Mouse (Mus musculus) cerebellum, adult 2 months (tissue): ENCODE data around the gene Chrng. TPM values are rescaled to one million over a fixed set of nuclear protein-coding genes. Genes with fewer than 3 reads are reported as not detected.

Experiments
- DNase-seq, 2 experiments: peaks; one replicate each; pipeline ENCODE4 v3.0.0; 2021
- H3K27ac ChIP-seq: fragments of 200-500 bp; 2 replicates; pipeline ENCODE4 v1.5.1; 2012; ENCODE audit warnings: low read length, control low read depth, inconsistent platforms; ENCODE audit not compliant: insufficient read depth
- H3K27me3 ChIP-seq: fragments of 200-500 bp; 2 replicates; pipeline ENCODE4 v1.6.1; 2012; ENCODE audit warnings: inconsistent platforms, mild to moderate bottlenecking, low read length, moderate library complexity; ENCODE audit not compliant: control insufficient read depth, insufficient read depth
- H3K4me1 ChIP-seq: fragments of 200-500 bp; 2 replicates; pipeline ENCODE4 v1.6.1; 2011; ENCODE audit warnings: low read length; ENCODE audit not compliant: control insufficient read depth, insufficient read depth
- H3K4me3 ChIP-seq: fragments of 200-500 bp; replicated peaks from 2 replicates; pipeline ENCODE3; 2011; ENCODE audit warnings: mild to moderate bottlenecking, low read depth, low read length, control low read depth; ENCODE audit not compliant: insufficient read depth
- CTCF ChIP-seq: fragments of 200-500 bp; IDR thresholded peaks from 2 replicates; pipeline ENCODE4 v1.5.1; 2011; ENCODE audit warnings: low read depth, mild to moderate bottlenecking, control low read depth, low read length, moderate library complexity, borderline replicate concordance; ENCODE audit not compliant: insufficient read depth
- POLR2A ChIP-seq: fragments of 200-500 bp; IDR thresholded peaks from 2 replicates; pipeline ENCODE4 v1.6.1; 2011; ENCODE audit warnings: low read length, control low read depth, borderline replicate concordance; ENCODE audit not compliant: insufficient read depth
- WGBS: fragments of 180-500 bp; shearing (Covaris S2); methylation state at CpG from one replicate; pipeline ENCODE4 v1.1.7; 2018; 5-methylcytosine and 5-hydroxymethylcytosine counted together
- polyA plus RNA-seq: library from polyadenylated mRNA; depleted of rRNA; stranded (reverse); fragments of >200 nt; gene quantifications from 2 replicates; pipeline ENCODE4 v1.2.3, GENCODE M21; 2012

The Chrng gene
- polyA plus RNA-seq, 1 experiment, result not detected

- 35% methylated on average over 3 of the region's 3 CpGs for WGBS
- H3K4me1 ChIP-seq, result no peaks in the 10 kb centered on the region; the same call in 1 of the 2 replicates
- peak in 1 of 2 experiments; percentile 23 for DNase-seq
- H3K27me3 ChIP-seq, result no peaks in the 10 kb centered on the region
- no peak overlapping the region for H3K4me3 ChIP-seq
- H3K27ac ChIP-seq, result no peak overlapping the region
- TF ChIP-seq CTCF, result peak; percentile 61
- no peak for TF ChIP-seq POLR2A
These were observed 13.5 kb downstream of the Chrng start for GRCm38 (mm10) chr1:87217938-87218337.

DNA sequence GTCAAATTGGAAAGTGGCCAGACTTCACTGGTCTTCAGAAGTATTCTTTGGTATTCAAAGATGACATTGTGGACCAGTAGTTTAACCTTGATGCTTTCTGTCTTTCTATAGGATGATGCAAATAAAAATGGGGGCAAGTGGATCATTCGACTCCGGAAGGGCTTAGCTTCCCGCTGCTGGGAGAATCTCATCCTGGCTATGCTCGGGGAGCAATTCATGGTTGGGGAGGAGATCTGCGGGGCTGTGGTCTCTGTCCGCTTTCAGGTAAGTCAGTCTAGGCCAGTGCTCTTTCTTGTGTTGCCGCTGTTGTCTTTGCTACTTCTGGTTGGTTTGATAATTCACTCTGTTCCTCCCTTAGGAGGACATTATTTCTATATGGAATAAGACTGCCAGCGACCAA, 21.3 kb downstream of the Chrng start:
- no peaks in the 10 kb centered on the region for H3K27me3 ChIP-seq
- TF ChIP-seq CTCF, result no peak
- no peak for TF ChIP-seq POLR2A
- no peak for DNase-seq
- H3K4me1 ChIP-seq, result peaks cover 20% of the 10 kb centered on the region
- no peak overlapping the region for H3K4me3 ChIP-seq
- no peak overlapping the region for H3K27ac ChIP-seq
- 94% methylated on average over 8 of the region's 8 CpGs for WGBS

GRCm38 (mm10) chr1:87226409-87227159, 22.1 kb downstream of the Chrng start:
- no peaks in the 10 kb centered on the region for H3K27me3 ChIP-seq
- 100% methylated on average over 1 of the region's 1 CpGs for WGBS
- DNase-seq, result peak; percentile 34 to 45
- H3K4me1 ChIP-seq, result peaks cover 20% of the 10 kb centered on the region
- H3K4me3 ChIP-seq, result no peak overlapping the region
- TF ChIP-seq CTCF (no peak), POLR2A (no peak)
- no peak overlapping the region for H3K27ac ChIP-seq

DNA sequence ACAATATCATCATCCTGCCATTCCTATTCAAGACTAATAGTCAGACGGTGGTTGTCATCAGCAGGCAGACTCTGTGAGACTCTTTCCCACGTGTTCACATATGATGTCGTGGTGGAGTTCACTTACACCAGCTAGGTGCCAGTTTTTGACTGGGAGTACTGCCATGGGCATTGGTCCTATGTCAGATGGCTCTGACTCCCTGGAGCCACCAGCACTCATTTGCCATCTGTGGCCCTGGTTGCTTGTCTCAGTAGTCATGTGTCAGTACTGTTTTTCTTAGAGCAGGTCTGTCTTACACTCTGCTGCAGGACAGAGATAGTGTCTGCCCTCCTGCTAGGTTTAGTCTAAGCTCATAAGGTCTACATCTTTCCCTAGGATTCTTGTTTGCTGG, 22.7 kb downstream of the Chrng start:
- WGBS, result 15% methylated on average over 3 of the region's 3 CpGs
- Histone ChIP-seq H3K4me1 (peaks cover 20% of the 10 kb centered on the region), H3K27ac (peak overlapping the region; percentile 44; the same call in 1 of the 2 replicates), H3K27me3 (no peaks in the 10 kb centered on the region), H3K4me3 (no peak overlapping the region)
- no peak for TF ChIP-seq POLR2A
- TF ChIP-seq CTCF, result no peak
- peak; percentile 88 to 95 for DNase-seq

DNA sequence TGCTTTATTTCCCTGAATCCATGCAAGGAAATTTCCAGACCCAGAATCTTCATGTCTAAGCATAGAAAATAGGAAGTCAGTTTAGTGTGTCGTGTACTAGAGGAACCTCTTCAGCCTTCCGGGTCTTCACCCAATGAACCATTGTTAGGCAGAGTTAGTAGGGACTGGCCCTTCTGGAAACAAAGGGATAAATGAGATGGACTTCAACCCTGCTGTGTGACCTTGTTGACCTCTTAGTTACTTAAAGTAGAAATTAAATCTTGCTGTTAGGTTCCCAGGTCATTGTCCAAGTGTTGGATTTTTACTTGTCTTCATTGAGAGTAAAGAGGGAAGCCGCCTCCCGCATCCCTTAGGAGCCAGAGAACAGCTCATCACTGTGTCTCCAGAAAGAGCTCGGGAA, 26.1 kb downstream of the Chrng start:
- TF ChIP-seq CTCF, result no peak
- no peak for TF ChIP-seq POLR2A
- Histone ChIP-seq H3K27me3 (no peaks in the 10 kb centered on the region), H3K27ac (no peak overlapping the region), H3K4me3 (no peak overlapping the region), H3K4me1 (peaks cover 20% of the 10 kb centered on the region)
- no peak for DNase-seq
- WGBS, result 83% methylated on average over 5 of the region's 5 CpGs

GRCm38 (mm10) chr1:87232197-87232596, 27.7 kb downstream of the Chrng start:
- no peak for TF ChIP-seq POLR2A
- TF ChIP-seq CTCF, result no peak
- 55% methylated on average over 7 of the region's 7 CpGs for WGBS
- H3K27me3 ChIP-seq, result no peaks in the 10 kb centered on the region

DNA sequence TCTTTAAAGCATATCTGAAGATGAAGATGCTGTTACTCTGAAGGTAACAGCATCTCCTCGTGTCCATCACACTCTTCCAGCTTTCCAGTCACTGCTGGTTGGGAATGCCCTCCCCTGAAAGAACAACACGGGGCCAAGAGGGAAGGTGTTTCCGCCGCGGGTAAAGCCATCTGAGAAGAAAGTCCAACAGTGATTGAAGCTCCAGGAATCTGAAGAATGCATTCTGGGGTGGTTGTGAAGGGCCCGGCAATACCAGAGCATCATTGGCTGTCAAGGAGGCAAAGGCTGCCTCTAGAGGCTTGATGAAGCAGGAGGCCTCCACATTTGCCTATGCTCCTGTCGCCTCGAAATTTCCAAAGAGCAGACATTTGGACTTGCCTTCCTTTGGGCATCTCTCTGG, 34.6 kb downstream of the Chrng start:
- WGBS, result 83% methylated on average over 8 of the region's 8 CpGs

More at GRCm38 (mm10) chr1:87232197-87232596, 27.7 kb downstream of the Chrng start:
- no peak for DNase-seq
- H3K4me1 ChIP-seq, result peaks cover 15% of the 10 kb centered on the region
- H3K27ac ChIP-seq, result no peak overlapping the region
- no peak overlapping the region for H3K4me3 ChIP-seq

DNA sequence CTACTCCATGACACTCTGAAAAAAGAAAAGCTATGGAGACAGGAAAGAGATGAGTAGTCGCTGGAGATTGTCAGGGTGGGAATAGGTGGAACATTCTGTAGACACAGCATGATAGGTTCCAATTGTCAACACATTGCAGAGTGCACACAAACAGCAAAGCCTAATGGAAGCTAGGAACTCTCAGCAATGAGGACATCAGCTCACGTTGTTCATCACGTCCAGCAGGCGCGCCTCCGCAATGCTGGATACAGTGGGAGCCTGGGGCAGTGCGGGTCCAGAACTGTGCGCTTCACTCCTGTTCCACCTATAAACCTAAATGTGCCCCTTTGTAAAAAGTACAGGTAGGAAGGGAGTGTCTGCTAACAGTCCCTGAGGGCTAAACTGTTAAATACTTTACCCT, 38.6 kb downstream of the Chrng start:
- Histone ChIP-seq H3K4me1 (no peaks in the 10 kb centered on the region), H3K4me3 (no peak overlapping the region), H3K27me3 (no peaks in the 10 kb centered on the region), H3K27ac (no peak overlapping the region)
- DNase-seq, result no peak
- no peak for TF ChIP-seq POLR2A
- TF ChIP-seq CTCF, result no peak
- WGBS, result 92% methylated on average over 8 of the region's 8 CpGs

More for the DNA sequence above, 34.6 kb downstream of the Chrng start:
- Histone ChIP-seq H3K27me3 (no peaks in the 10 kb centered on the region), H3K4me3 (no peak overlapping the region), H3K4me1 (no peaks in the 10 kb centered on the region), H3K27ac (no peak overlapping the region)
- TF ChIP-seq POLR2A, result no peak
- no peak for TF ChIP-seq CTCF
- DNase-seq, result no peak
